Comparison of ENCODE assay signal across 13 mouse cellular contexts in the genomic region with DNA sequence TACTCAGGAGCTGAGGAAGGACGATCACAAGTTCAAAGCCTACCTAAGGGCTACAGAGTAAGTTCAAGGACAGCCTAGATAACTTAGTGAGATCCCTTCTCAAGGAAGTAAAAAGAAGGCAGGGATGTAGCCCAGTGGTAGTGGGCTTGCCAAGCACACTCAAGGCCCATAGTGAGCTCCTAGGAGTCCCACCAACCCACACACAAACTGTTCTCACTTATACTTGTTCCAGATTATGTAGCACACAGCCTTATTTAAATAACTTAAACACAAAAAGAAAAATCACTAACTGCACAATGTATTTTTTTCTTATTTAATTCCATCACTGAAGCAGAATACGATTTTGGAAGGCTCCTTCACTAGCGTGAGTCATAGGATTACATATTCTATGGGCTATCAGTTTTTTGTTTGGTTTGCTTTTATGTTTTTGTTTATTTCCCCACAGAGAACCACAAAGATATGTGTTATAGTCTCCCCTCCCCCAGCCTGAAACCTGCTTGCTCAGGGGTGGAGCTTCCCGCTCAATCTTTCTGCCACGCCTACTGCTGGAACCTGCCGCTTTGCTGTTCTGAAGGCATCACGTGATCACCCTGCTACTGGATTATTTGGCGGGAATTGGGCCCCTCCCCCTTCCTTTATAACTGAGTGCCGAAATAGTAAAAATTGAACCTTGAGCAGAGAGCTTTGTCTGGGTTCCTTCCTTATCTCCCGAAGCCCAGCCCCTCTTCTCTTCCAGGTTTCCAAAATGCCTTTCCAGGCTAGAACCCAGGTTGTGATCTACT.
"Had no signal": no experiment of that assay in that cellular context is flagged by ENCODE, and none has a peak within 500 bp of the region (broad histone marks: within the 10 kb centered on the region; RNA-seq: fewer than 3 reads in every experiment).

No protein-coding gene starts in this region.

- ATAC-seq: midbrain, embryonic 15.5 days had no signal

- H3K27me3 ChIP-seq: limb, embryonic 12.5 days; lung, embryonic 15.5 days; midbrain, embryonic 15.5 days; neural tube, embryonic 13.5 days; stomach, embryonic 15.5 days had no signal

- H3K27ac ChIP-seq: kidney, postnatal 0 days; limb, embryonic 12.5 days; lung, embryonic 15.5 days; midbrain, embryonic 10.5 days; midbrain, embryonic 15.5 days; neural tube, embryonic 13.5 days; stomach, embryonic 15.5 days had no signal

- H3K4me1 ChIP-seq: limb, embryonic 12.5 days; lung, embryonic 15.5 days; midbrain, embryonic 10.5 days; midbrain, embryonic 15.5 days; neural tube, embryonic 13.5 days; stomach, embryonic 15.5 days had no signal

- H3K9ac ChIP-seq: limb, embryonic 12.5 days; lung, embryonic 15.5 days; midbrain, embryonic 15.5 days; neural tube, embryonic 13.5 days; stomach, embryonic 15.5 days had no signal

- H3K9me3 ChIP-seq: limb, embryonic 12.5 days; lung, embryonic 15.5 days; midbrain, embryonic 10.5 days; midbrain, embryonic 15.5 days; neural tube, embryonic 13.5 days; stomach, embryonic 15.5 days had no signal

- H3K4me3 ChIP-seq: limb, embryonic 12.5 days; lung, embryonic 15.5 days; midbrain, embryonic 10.5 days; midbrain, embryonic 15.5 days; neural tube, embryonic 13.5 days; stomach, embryonic 15.5 days had no signal

- DNase-seq: kidney, adult 11 months; kidney, adult 9 months; kidney, postnatal 36 days; lung, postnatal 36 days; spleen, adult 18-20 months; thymus, postnatal 36 days had no signal

- H3K4me2 ChIP-seq: limb, embryonic 12.5 days; lung, embryonic 15.5 days; midbrain, embryonic 15.5 days; neural tube, embryonic 13.5 days; stomach, embryonic 15.5 days had no signal
